Mouse (Mus musculus) heart, adult 2 months (tissue): ENCODE data around the gene Slc25a16. TPM values are rescaled to one million over a fixed set of nuclear protein-coding genes. Genes with fewer than 3 reads are reported as not detected.

Experiments
- DNase-seq, 2 experiments: peaks; one replicate each; pipeline ENCODE4 v3.0.0; 2021
- H3K27ac ChIP-seq: fragments of 200-600 bp; 2 replicates; pipeline ENCODE4 v1.8.1; 2022
- H3K27me3 ChIP-seq: fragments of 200-500 bp; 2 replicates; pipeline ENCODE4 v1.6.1; 2012; ENCODE audit warnings: mild to moderate bottlenecking, low read length, inconsistent platforms, mixed read lengths; ENCODE audit not compliant: control insufficient read depth, insufficient read depth
- H3K36me3 ChIP-seq: fragments of 200-500 bp; 2 replicates; pipeline ENCODE4 v1.6.1; 2012; ENCODE audit warnings: low read length, inconsistent platforms; ENCODE audit not compliant: control insufficient read depth, insufficient read depth
- H3K4me1 ChIP-seq: fragments of 200-500 bp; 2 replicates; pipeline ENCODE4 v1.6.1; 2011; ENCODE audit warnings: low read length; ENCODE audit not compliant: control insufficient read depth, insufficient read depth
- H3K4me3 ChIP-seq: fragments of 200-600 bp; 2 replicates; pipeline ENCODE4 v1.8.1; 2022
- H3K79me2 ChIP-seq: fragments of 200-500 bp; replicated peaks from 2 replicates; pipeline ENCODE4 v1.6.1; 2012; ENCODE audit warnings: mild to moderate bottlenecking, inconsistent platforms, low read length, moderate library complexity, mixed read lengths; ENCODE audit not compliant: control insufficient read depth, insufficient read depth
- H3K9ac ChIP-seq: fragments of 200-500 bp; 2 replicates; pipeline ENCODE4 v1.6.1; 2012; ENCODE audit warnings: low read depth, mild to moderate bottlenecking, control low read depth, inconsistent platforms, low read length, mixed read lengths
- CTCF ChIP-seq: fragments of 200-600 bp; IDR thresholded peaks from 2 replicates; pipeline ENCODE4 v1.8.1; 2022; ENCODE audit warnings: antibody characterized with exemption, mild to moderate bottlenecking, moderate library complexity
- EP300 ChIP-seq: fragments of 200-500 bp; IDR thresholded peaks from 2 replicates; pipeline ENCODE4 v1.6.1; 2011; ENCODE audit warnings: low read depth, low read length, control low read depth; ENCODE audit not compliant: insufficient read depth
- POLR2A ChIP-seq: fragments of 200-500 bp; IDR thresholded peaks from 2 replicates; pipeline ENCODE4 v1.6.1; 2011; ENCODE audit warnings: mild to moderate bottlenecking, low read depth, low read length, control low read depth; ENCODE audit not compliant: insufficient read depth
- WGBS: fragments of 180-500 bp; shearing (Covaris S2); methylation state at CpG from one replicate; pipeline ENCODE4 v1.1.7; 2018; 5-methylcytosine and 5-hydroxymethylcytosine counted together
- intact Hi-C: fragments of 180-260 bp; cut with DNase I; formaldehyde crosslinking; loops from one replicate; pipeline ENCODE4 v1.15.1; 2025
- long read RNA-seq: library from polyadenylated mRNA; stranded (forward); transcript quantifications from one replicate; pipeline ENCODE4 v2.0.0, GENCODE M21; 2021
- polyA plus RNA-seq: library from polyadenylated mRNA; depleted of rRNA; stranded (reverse); fragments of >200 nt; gene quantifications from 2 replicates; pipeline ENCODE4 v1.2.3, GENCODE M21; 2012; rRNA removed
- total RNA-seq, 2 experiments: library from RNA; stranded (reverse); gene quantifications; 2 replicates each; pipeline ENCODE4 v1.2.3; 2021

Slc25a16 gene
- 10 to 100 TPM; 20.4 to 27.1 TPM for total RNA-seq
- polyA plus RNA-seq = 21.7 and 35.8 TPM in 2 replicates
- long read RNA-seq, transcript Slc25a16-201 (9 exons, 3,145 nt) = major isoform, 29 of 35 reads
- long read RNA-seq, partial matches to known transcripts = 0 of 35 reads
- long read RNA-seq, other reads (novel, unspliced or antisense) = 6 of 35 reads

DNA sequence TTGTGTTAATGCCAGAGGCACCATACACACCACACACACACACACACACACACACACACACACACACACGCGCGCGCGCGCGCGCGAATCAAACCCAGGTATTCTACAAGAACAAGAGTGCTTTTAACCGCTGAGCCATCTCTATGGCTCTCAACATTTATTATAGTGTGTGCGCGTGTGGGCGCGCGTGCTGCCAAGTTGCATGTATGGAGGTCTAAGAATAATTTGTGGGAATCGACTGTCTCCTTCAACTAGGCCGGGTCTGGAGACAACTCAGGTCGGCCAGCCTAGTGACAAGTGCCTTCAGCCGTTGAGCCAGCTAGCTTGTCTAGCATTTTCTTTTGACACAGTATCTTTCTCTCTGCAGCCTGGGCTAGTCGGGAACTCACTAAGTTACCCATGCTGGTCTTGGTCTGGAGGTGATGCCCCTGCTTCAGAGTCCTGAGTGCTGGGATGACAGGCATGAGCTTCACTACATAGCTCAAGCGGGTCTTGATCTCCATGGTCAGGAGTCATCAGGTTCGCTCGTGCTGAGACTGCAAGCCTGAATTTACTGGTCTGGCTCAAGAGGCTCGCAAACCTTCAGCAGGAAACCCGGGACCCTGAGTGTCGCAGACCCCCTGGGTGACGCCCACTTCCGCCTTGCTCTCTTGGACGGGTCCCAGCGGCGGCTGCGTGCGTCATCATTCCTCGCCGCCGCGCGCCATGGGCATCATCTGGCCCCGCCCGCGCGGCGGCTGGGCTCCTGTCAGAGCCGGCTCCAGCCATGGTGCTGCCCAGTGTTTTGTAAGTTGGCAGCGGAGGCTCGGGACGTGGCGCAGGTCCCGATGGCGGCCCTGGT is at the start of gene Slc25a16:
TSS of gene Slc25a16 (plus strand) at position 709 of the 841 bp plus-strand sequence.
- peaks cover 3% of the 10 kb centered on the region; the same call in 1 of the 2 replicates for H3K79me2 ChIP-seq
- intact Hi-C loops = loop anchor here (2.0 kb wide), 1 partner anchor 103 kb away; no protein-coding TSS in a partner anchor
- TF ChIP-seq POLR2A (peak; percentile 77; the same call in 1 of the 2 replicates), EP300 (0 out of 2 replicates have a peak, but pooled peaks have one; percentile 67), CTCF (no peak)
- peaks cover 6% of the 10 kb centered on the region for H3K4me1 ChIP-seq
- no peaks in the 10 kb centered on the region for H3K27me3 ChIP-seq
- H3K36me3 ChIP-seq = no peaks in the 10 kb centered on the region
- DNase-seq = peak; percentile 93 to 95
- H3K9ac ChIP-seq = peak within 1 kb of the TSS; percentile 98
- peak within 1 kb of the TSS; percentile 97 for H3K27ac ChIP-seq
- H3K4me3 ChIP-seq = peak within 1 kb of the TSS; percentile 100
- WGBS = 5% methylated on average over 49 of the region's 50 CpGs

DNA sequence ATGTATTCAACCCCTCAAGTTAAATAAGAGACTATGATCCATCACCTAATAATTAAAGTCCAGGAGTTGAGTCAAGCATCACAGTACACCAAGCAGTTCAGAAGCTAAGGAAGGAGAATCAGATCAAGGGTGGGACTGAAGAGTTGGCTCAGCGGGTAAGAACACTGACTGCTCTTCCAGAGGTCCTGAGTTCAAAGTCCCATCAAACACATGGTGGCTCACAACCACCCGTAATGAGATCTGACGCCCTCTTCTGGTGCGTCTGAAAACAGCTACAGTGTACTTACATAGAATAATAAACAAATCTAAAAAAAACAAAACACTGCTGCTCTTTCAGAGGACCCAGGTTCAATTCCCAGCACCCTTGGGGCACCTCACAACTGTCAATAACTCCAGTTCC is 45.6 kb upstream of the Slc25a16 start:
- WGBS = 82% methylated on average over 4 of the region's 4 CpGs
- TF ChIP-seq EP300 = no peak
- 0 out of 2 replicates have a peak, but pooled peaks have one; percentile 2 for TF ChIP-seq CTCF
- TF ChIP-seq POLR2A = no peak
- no peaks in the 10 kb centered on the region for H3K4me1 ChIP-seq
- no peaks in the 10 kb centered on the region; the same call in 1 of the 2 replicates for H3K27me3 ChIP-seq
- intact Hi-C loops = no loop called here
- no peaks in the 10 kb centered on the region for H3K79me2 ChIP-seq
- H3K4me3 ChIP-seq = no peak overlapping the region
- no peak for DNase-seq
- H3K9ac ChIP-seq = no peak overlapping the region
- no peak overlapping the region for H3K27ac ChIP-seq
- no peaks in the 10 kb centered on the region for H3K36me3 ChIP-seq

DNA sequence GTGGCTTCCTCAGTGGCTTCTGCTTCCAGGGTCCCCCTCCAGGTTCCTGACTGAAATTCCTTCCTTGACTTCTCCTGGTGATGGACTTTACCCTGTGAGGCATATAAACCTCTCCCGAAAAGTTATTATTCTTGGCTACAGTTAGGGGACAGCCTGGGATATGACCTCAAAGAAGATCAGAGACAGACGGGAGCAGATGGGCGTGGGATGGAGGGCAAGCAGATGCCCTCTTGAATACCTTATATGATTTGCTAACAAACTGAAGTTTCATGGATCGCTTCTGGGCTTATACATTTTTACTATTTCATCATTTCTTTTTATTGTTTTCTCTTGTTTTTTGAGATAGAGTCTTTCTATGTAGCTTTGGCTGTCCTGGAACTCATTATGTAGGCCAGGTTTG is 44.9 kb upstream of the Slc25a16 start:
- H3K79me2 ChIP-seq = no peaks in the 10 kb centered on the region
- WGBS = 86% methylated on average over 4 of the region's 4 CpGs
- DNase-seq = no peak
- no peak overlapping the region for H3K4me3 ChIP-seq
- no peaks in the 10 kb centered on the region; the same call in 1 of the 2 replicates for H3K27me3 ChIP-seq
- H3K4me1 ChIP-seq = no peaks in the 10 kb centered on the region
- H3K9ac ChIP-seq = no peak overlapping the region
- intact Hi-C loops = no loop called here
- TF ChIP-seq EP300 = no peak
- TF ChIP-seq POLR2A = no peak
- no peak for TF ChIP-seq CTCF
- no peak overlapping the region for H3K27ac ChIP-seq
- H3K36me3 ChIP-seq = no peaks in the 10 kb centered on the region

DNA sequence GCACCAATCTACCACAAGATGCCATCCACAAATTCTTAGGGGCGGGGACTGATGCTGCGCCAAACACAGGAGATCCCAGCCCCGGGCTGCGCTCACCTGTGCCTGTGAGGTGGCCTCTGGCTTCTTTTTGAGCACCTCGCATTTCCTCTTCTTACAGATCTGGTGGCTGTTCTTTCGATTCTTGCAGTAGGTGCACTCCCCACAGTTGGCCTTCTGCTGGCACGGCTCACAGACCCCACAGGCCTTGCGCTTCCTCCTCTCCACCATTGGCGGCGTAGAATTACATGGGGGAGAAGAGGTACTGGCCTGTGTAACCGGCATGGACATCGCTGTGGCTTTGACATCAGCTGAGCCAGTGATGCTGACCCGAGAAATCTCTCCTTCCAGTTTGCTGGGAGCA is 42.4 kb upstream of the Slc25a16 start:
- Histone ChIP-seq H3K4me1 (no peaks in the 10 kb centered on the region), H3K79me2 (no peaks in the 10 kb centered on the region), H3K27me3 (no peaks in the 10 kb centered on the region; the same call in 1 of the 2 replicates), H3K9ac (no peak overlapping the region), H3K27ac (no peak overlapping the region), H3K4me3 (no peak overlapping the region), H3K36me3 (no peaks in the 10 kb centered on the region)
- TF ChIP-seq CTCF (no peak), POLR2A (no peak), EP300 (no peak)
- 88% methylated on average over 13 of the region's 13 CpGs for WGBS
- DNase-seq = no peak
- intact Hi-C loops = no loop called here

DNA sequence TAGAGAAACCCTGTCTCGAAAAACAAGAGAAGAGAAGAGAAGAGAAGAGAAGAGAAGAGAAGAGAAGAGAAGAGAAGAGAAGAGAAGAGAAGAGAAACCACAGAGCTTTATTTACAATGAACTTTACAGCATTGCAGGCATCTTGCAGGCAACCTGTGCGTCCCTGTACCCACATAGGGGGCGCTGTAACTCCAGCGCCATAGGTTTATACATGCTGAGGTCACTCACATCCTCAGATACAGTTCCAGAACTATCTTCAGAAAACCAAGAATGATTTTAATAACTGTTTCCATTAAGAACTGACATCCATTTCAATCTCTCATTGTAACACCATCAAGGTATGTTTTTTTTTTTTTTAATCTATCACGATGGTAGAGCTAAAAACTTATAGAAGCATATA is 39.2 kb upstream of the Slc25a16 start:
- Histone ChIP-seq H3K27me3 (no peaks in the 10 kb centered on the region; the same call in 1 of the 2 replicates), H3K36me3 (no peaks in the 10 kb centered on the region), H3K27ac (no peak overlapping the region), H3K9ac (no peak overlapping the region), H3K4me3 (no peak overlapping the region), H3K79me2 (no peaks in the 10 kb centered on the region), H3K4me1 (no peaks in the 10 kb centered on the region)
- intact Hi-C loops = no loop called here
- no peak for DNase-seq
- WGBS = 55% methylated on average over 5 of the region's 5 CpGs
- peak; percentile 49 for TF ChIP-seq CTCF
- TF ChIP-seq EP300 = no peak

DNA sequence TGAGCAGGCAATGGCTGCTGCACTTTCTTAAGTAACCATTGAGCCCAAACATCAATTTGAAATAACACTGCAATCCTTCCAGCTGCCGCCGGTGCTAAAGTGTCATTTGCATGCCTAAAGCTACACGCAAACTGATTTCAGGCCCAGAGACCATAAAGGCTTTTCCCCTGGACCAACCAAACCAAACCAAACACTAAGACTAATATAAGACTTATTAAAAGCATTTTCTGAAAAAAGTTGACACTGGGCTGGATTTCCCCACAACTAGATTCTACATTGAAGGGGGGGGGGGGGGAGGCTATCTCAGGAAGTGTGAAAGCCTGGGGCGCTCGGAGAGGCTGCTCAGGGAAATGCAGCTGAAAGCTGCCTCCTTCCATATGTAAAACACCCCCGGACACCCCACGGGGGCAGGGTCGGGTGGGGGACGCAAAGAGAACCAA is 36.5 kb upstream of the Slc25a16 start:
- no peak overlapping the region for H3K4me3 ChIP-seq
- H3K36me3 ChIP-seq = no peaks in the 10 kb centered on the region
- 44% methylated on average over 9 of the region's 9 CpGs for WGBS
- no peak for TF ChIP-seq EP300
- TF ChIP-seq CTCF = no peak
- no peak for TF ChIP-seq POLR2A
- no peaks in the 10 kb centered on the region for H3K79me2 ChIP-seq
- H3K27ac ChIP-seq = no peak overlapping the region
- no peaks in the 10 kb centered on the region for H3K4me1 ChIP-seq
- no peak overlapping the region for H3K9ac ChIP-seq
- no peaks in the 10 kb centered on the region; the same call in 1 of the 2 replicates for H3K27me3 ChIP-seq
- DNase-seq = no peak
- intact Hi-C loops = no loop called here
